Mouse (Mus musculus) gastrocnemius, postnatal 14 days (tissue): ENCODE measurements at regions not wholly inside any gene's neighbourhood (a gene's known extent, or its start where the extent isn't known, plus 50 kb on each side); places are given as distances from the start of the nearest gene placed in this dataset.

ENCODE experiments used
- DNase-seq: peaks from one replicate; pipeline ENCODE4 v3.0.0; 2021; ENCODE audit warnings: mixed read lengths
- intact Hi-C: fragments of 180-260 bp; cut with DNase I; formaldehyde crosslinking; loops from one replicate; pipeline ENCODE4 v1.15.1; 2025; ENCODE audit warnings: low total_unique reads

- intact Hi-C loops = no loop called here
- no peak for DNase-seq
These were observed 132.7 kb downstream of the Gm9817 start for GRCm38 (mm10) chr13:45211241-45211640.

GRCm38 (mm10) chr13:45213116-45213834, 134.8 kb downstream of the Gm9817 start:
- intact Hi-C loops = no loop called here
- DNase-seq = no peak

- intact Hi-C loops = no loop called here
- no peak for DNase-seq
These were observed 139.8 kb downstream of the Gm9817 start for GRCm38 (mm10) chr13:45218251-45218650.

GRCm38 (mm10) chr13:45219671-45220070, 141.2 kb downstream of the Gm9817 start:
- DNase-seq = no peak
- intact Hi-C loops = no loop called here

- intact Hi-C loops = no loop called here
- no peak for DNase-seq
These were observed 152.3 kb downstream of the Gm9817 start for GRCm38 (mm10) chr13:45230804-45231203.

GRCm38 (mm10) chr13:45235236-45235635, 154.3 kb upstream of the Mylip start:
- DNase-seq = no peak
- intact Hi-C loops = no loop called here

- intact Hi-C loops = no loop called here
- DNase-seq = no peak
These were observed 151.3 kb upstream of the Mylip start for GRCm38 (mm10) chr13:45238258-45238657.

GRCm38 (mm10) chr13:45239153-45239552, 150.4 kb upstream of the Mylip start:
- intact Hi-C loops = no loop called here

GRCm38 (mm10) chr13:45240009-45240653, 149.4 kb upstream of the Mylip start:
- intact Hi-C loops = no loop called here

More at GRCm38 (mm10) chr13:45239153-45239552, 150.4 kb upstream of the Mylip start:
- no peak for DNase-seq

GRCm38 (mm10) chr13:45242261-45242660, 147.3 kb upstream of the Mylip start:
- DNase-seq = no peak

More at GRCm38 (mm10) chr13:45240009-45240653, 149.4 kb upstream of the Mylip start:
- DNase-seq = no peak

GRCm38 (mm10) chr13:45242750-45243149, 146.8 kb upstream of the Mylip start:
- DNase-seq = no peak
- intact Hi-C loops = no loop called here

More at GRCm38 (mm10) chr13:45242261-45242660, 147.3 kb upstream of the Mylip start:
- intact Hi-C loops = no loop called here

- no peak for DNase-seq
- intact Hi-C loops = no loop called here
These were observed 143.9 kb upstream of the Mylip start for GRCm38 (mm10) chr13:45245651-45246050.

- intact Hi-C loops = no loop called here
- DNase-seq = no peak
These were observed 143.2 kb upstream of the Mylip start for GRCm38 (mm10) chr13:45246341-45246740.

GRCm38 (mm10) chr13:45250028-45250427, 139.5 kb upstream of the Mylip start:
- intact Hi-C loops = no loop called here

GRCm38 (mm10) chr13:45251068-45251467, 138.5 kb upstream of the Mylip start:
- intact Hi-C loops = no loop called here
- no peak for DNase-seq

More at GRCm38 (mm10) chr13:45250028-45250427, 139.5 kb upstream of the Mylip start:
- DNase-seq = no peak

GRCm38 (mm10) chr13:45252126-45252525, 137.4 kb upstream of the Mylip start:
- no peak for DNase-seq
- intact Hi-C loops = no loop called here

GRCm38 (mm10) chr13:45253221-45253620, 136.3 kb upstream of the Mylip start:
- intact Hi-C loops = no loop called here
- DNase-seq = no peak

GRCm38 (mm10) chr13:45255277-45255676, 134.3 kb upstream of the Mylip start:
- DNase-seq = no peak
- intact Hi-C loops = no loop called here

- intact Hi-C loops = no loop called here
- no peak for DNase-seq
These were observed 127.5 kb upstream of the Mylip start for GRCm38 (mm10) chr13:45262011-45262410.

- intact Hi-C loops = no loop called here
- DNase-seq = no peak
These were observed 123.1 kb upstream of the Mylip start for GRCm38 (mm10) chr13:45266287-45267064.
